Mouse (Mus musculus): ENCODE data around the gene Eif4a3.

The Eif4a3 gene

GRCm38 (mm10) chr11:119239480-119239879 is 60.4 kb downstream of the Eif4a3 start:
- DNase-seq, result no peak
